Mouse (Mus musculus): ENCODE measurements at regions not wholly inside any gene's neighbourhood (a gene's known extent, or its start where the extent isn't known, plus 50 kb on each side); places are given as distances from the start of the nearest gene placed in this dataset.
A peak's percentile ranks its signal among the peaks of the same experiment; 100 is the strongest.

GRCm38 (mm10) chr4:67589501-67589900 is 762.1 kb downstream of the Tlr4 start:
- ATAC-seq (ENCODE audit: low read depth) (no peak), DNase-seq (ENCODE audit: low spot score) (no peak)
- 80% methylated on average over 1 of the region's 1 CpGs for WGBS
- Histone ChIP-seq H3K4me2 (ENCODE audit: low read depth, low read length) (no peak overlapping the region), H3K4me1 (ENCODE audit: control insufficient read depth, insufficient read depth, low read length) (no peaks in the 10 kb centered on the region), H3K36me3 (ENCODE audit: control insufficient read depth, insufficient read depth, low read length) (no peaks in the 10 kb centered on the region), H3K27ac (replicated peaks; ENCODE audit: low read depth, low read length) (no peak overlapping the region), H3K9me3 (ENCODE audit: control insufficient read depth, low read length) (no peaks in the 10 kb centered on the region), H3K4me3 (ENCODE audit: low read depth, low read length) (no peak overlapping the region), H3K27me3 (replicated peaks; ENCODE audit: control insufficient read depth, insufficient read depth, low read length) (no peaks in the 10 kb centered on the region), H3K9ac (ENCODE audit: low read depth, low read length) (no peak overlapping the region)

GRCm38 (mm10) chr4:67589976-67590727 is 762.8 kb downstream of the Tlr4 start:
- no peaks in the 10 kb centered on the region for H3K4me1 ChIP-seq (ENCODE audit: control insufficient read depth, insufficient read depth, low read length)
- no peak for ATAC-seq (ENCODE audit: low read depth)
- WGBS = 59% methylated on average over 7 of the region's 7 CpGs

GRCm38 (mm10) chr4:67607166-67607565 is 779.8 kb downstream of the Tlr4 start:
- no peak overlapping the region for H3K9ac ChIP-seq (ENCODE audit: low read depth, low read length)
- no peaks in the 10 kb centered on the region for H3K9me3 ChIP-seq (ENCODE audit: control insufficient read depth, low read length)
- ATAC-seq (ENCODE audit: low read depth) (no peak), DNase-seq (ENCODE audit: low spot score) (no peak)
- H3K4me2 ChIP-seq (ENCODE audit: low read depth, low read length) = no peak overlapping the region
- no peak overlapping the region for H3K4me3 ChIP-seq (ENCODE audit: low read depth, low read length)
- no peaks in the 10 kb centered on the region for H3K27me3 ChIP-seq (replicated peaks; ENCODE audit: control insufficient read depth, insufficient read depth, low read length)
- no peak overlapping the region for H3K27ac ChIP-seq (replicated peaks; ENCODE audit: low read depth, low read length)
- no peaks in the 10 kb centered on the region for H3K4me1 ChIP-seq (ENCODE audit: control insufficient read depth, insufficient read depth, low read length)
- no peaks in the 10 kb centered on the region for H3K36me3 ChIP-seq (ENCODE audit: control insufficient read depth, insufficient read depth, low read length)

More at GRCm38 (mm10) chr4:67589976-67590727, 762.8 kb downstream of the Tlr4 start:
- no peak overlapping the region for H3K4me2 ChIP-seq (ENCODE audit: low read depth, low read length)
- no peaks in the 10 kb centered on the region for H3K36me3 ChIP-seq (ENCODE audit: control insufficient read depth, insufficient read depth, low read length)
- peak; percentile 3 for DNase-seq (ENCODE audit: low spot score)
- no peaks in the 10 kb centered on the region for H3K27me3 ChIP-seq (replicated peaks; ENCODE audit: control insufficient read depth, insufficient read depth, low read length)
- H3K27ac ChIP-seq (replicated peaks; ENCODE audit: low read depth, low read length) = no peak overlapping the region
- no peak overlapping the region for H3K4me3 ChIP-seq (ENCODE audit: low read depth, low read length)
- no peak overlapping the region for H3K9ac ChIP-seq (ENCODE audit: low read depth, low read length)
- H3K9me3 ChIP-seq (ENCODE audit: control insufficient read depth, low read length) = no peaks in the 10 kb centered on the region

- H3K4me2 ChIP-seq (ENCODE audit: low read depth, low read length) = no peak overlapping the region
- H3K27ac ChIP-seq (replicated peaks; ENCODE audit: low read depth, low read length) = no peak overlapping the region
- H3K27me3 ChIP-seq (replicated peaks; ENCODE audit: control insufficient read depth, insufficient read depth, low read length) = no peaks in the 10 kb centered on the region
- no peak overlapping the region for H3K4me3 ChIP-seq (ENCODE audit: low read depth, low read length)
- no peaks in the 10 kb centered on the region for H3K36me3 ChIP-seq (ENCODE audit: control insufficient read depth, insufficient read depth, low read length)
- ATAC-seq (ENCODE audit: low read depth) = no peak
- WGBS = 65% methylated on average over 5 of the region's 5 CpGs
- no peaks in the 10 kb centered on the region for H3K4me1 ChIP-seq (ENCODE audit: control insufficient read depth, insufficient read depth, low read length)
- no peak for DNase-seq (ENCODE audit: low spot score)
- no peak overlapping the region for H3K9ac ChIP-seq (ENCODE audit: low read depth, low read length)
- no peaks in the 10 kb centered on the region for H3K9me3 ChIP-seq (ENCODE audit: control insufficient read depth, low read length)
These were observed 787.2 kb downstream of the Tlr4 start for GRCm38 (mm10) chr4:67614486-67615067.

GRCm38 (mm10) chr4:67626641-67627040 is 799.3 kb downstream of the Tlr4 start:
- no peak overlapping the region for H3K9ac ChIP-seq (ENCODE audit: low read depth, low read length)
- H3K4me1 ChIP-seq (ENCODE audit: control insufficient read depth, insufficient read depth, low read length) = no peaks in the 10 kb centered on the region
- H3K27me3 ChIP-seq (replicated peaks; ENCODE audit: control insufficient read depth, insufficient read depth, low read length) = no peaks in the 10 kb centered on the region
- no peak overlapping the region for H3K4me3 ChIP-seq (ENCODE audit: low read depth, low read length)
- no peak overlapping the region for H3K4me2 ChIP-seq (ENCODE audit: low read depth, low read length)
- H3K9me3 ChIP-seq (ENCODE audit: control insufficient read depth, low read length) = no peaks in the 10 kb centered on the region
- H3K27ac ChIP-seq (replicated peaks; ENCODE audit: low read depth, low read length) = no peak overlapping the region
- DNase-seq (ENCODE audit: low spot score) (no peak), ATAC-seq (ENCODE audit: low read depth) (no peak)
- H3K36me3 ChIP-seq (ENCODE audit: control insufficient read depth, insufficient read depth, low read length) = no peaks in the 10 kb centered on the region

- Histone ChIP-seq H3K9ac (ENCODE audit: low read depth, low read length) (no peak overlapping the region), H3K36me3 (ENCODE audit: control insufficient read depth, insufficient read depth, low read length) (no peaks in the 10 kb centered on the region), H3K4me3 (ENCODE audit: low read depth, low read length) (no peak overlapping the region), H3K4me2 (ENCODE audit: low read depth, low read length) (no peak overlapping the region), H3K27ac (replicated peaks; ENCODE audit: low read depth, low read length) (no peak overlapping the region), H3K4me1 (ENCODE audit: control insufficient read depth, insufficient read depth, low read length) (no peaks in the 10 kb centered on the region), H3K27me3 (replicated peaks; ENCODE audit: control insufficient read depth, insufficient read depth, low read length) (no peaks in the 10 kb centered on the region), H3K9me3 (ENCODE audit: control insufficient read depth, low read length) (no peaks in the 10 kb centered on the region)
- 49% methylated on average over 2 of the region's 2 CpGs for WGBS
- no peak for DNase-seq (ENCODE audit: low spot score)
- no peak for ATAC-seq (ENCODE audit: low read depth)
These were observed 818.7 kb downstream of the Tlr4 start for GRCm38 (mm10) chr4:67646090-67646489.

- ATAC-seq (ENCODE audit: low read depth) = 0 out of 2 replicates have a peak, but pooled peaks have one; percentile 26
- WGBS = 47% methylated on average over 3 of the region's 3 CpGs
- H3K4me2 ChIP-seq (ENCODE audit: low read depth, low read length) = no peak overlapping the region
- H3K4me1 ChIP-seq (ENCODE audit: control insufficient read depth, insufficient read depth, low read length) = no peaks in the 10 kb centered on the region
- H3K27me3 ChIP-seq (replicated peaks; ENCODE audit: control insufficient read depth, insufficient read depth, low read length) = no peaks in the 10 kb centered on the region
- H3K36me3 ChIP-seq (ENCODE audit: control insufficient read depth, insufficient read depth, low read length) = no peaks in the 10 kb centered on the region
- peak; percentile 5 for DNase-seq (ENCODE audit: low spot score)
- H3K9me3 ChIP-seq (ENCODE audit: control insufficient read depth, low read length) = no peaks in the 10 kb centered on the region
- H3K9ac ChIP-seq (ENCODE audit: low read depth, low read length) = no peak overlapping the region
- H3K27ac ChIP-seq (replicated peaks; ENCODE audit: low read depth, low read length) = no peak overlapping the region
- no peak overlapping the region for H3K4me3 ChIP-seq (ENCODE audit: low read depth, low read length)
These were observed 834.7 kb downstream of the Tlr4 start for GRCm38 (mm10) chr4:67662122-67662521.

- no peak for ATAC-seq (ENCODE audit: low read depth)
- no peak for DNase-seq (ENCODE audit: low spot score)
- H3K4me2 ChIP-seq (ENCODE audit: low read depth, low read length) = no peak overlapping the region
- 73% methylated on average over 1 of the region's 1 CpGs for WGBS
- no peaks in the 10 kb centered on the region for H3K9me3 ChIP-seq (ENCODE audit: control insufficient read depth, low read length)
- no peak overlapping the region for H3K9ac ChIP-seq (ENCODE audit: low read depth, low read length)
- no peak overlapping the region for H3K4me3 ChIP-seq (ENCODE audit: low read depth, low read length)
- no peaks in the 10 kb centered on the region for H3K36me3 ChIP-seq (ENCODE audit: control insufficient read depth, insufficient read depth, low read length)
- no peaks in the 10 kb centered on the region for H3K27me3 ChIP-seq (replicated peaks; ENCODE audit: control insufficient read depth, insufficient read depth, low read length)
- H3K27ac ChIP-seq (replicated peaks; ENCODE audit: low read depth, low read length) = no peak overlapping the region
- no peaks in the 10 kb centered on the region for H3K4me1 ChIP-seq (ENCODE audit: control insufficient read depth, insufficient read depth, low read length)
These were observed 846.6 kb downstream of the Tlr4 start for GRCm38 (mm10) chr4:67673961-67674360.

GRCm38 (mm10) chr4:67677589-67677988 is 850.2 kb downstream of the Tlr4 start:
- ATAC-seq (ENCODE audit: low read depth) (no peak), DNase-seq (ENCODE audit: low spot score) (no peak)
- Histone ChIP-seq H3K27ac (replicated peaks; ENCODE audit: low read depth, low read length) (no peak overlapping the region), H3K36me3 (ENCODE audit: control insufficient read depth, insufficient read depth, low read length) (no peaks in the 10 kb centered on the region), H3K9ac (ENCODE audit: low read depth, low read length) (no peak overlapping the region), H3K4me1 (ENCODE audit: control insufficient read depth, insufficient read depth, low read length) (no peaks in the 10 kb centered on the region), H3K9me3 (ENCODE audit: control insufficient read depth, low read length) (no peaks in the 10 kb centered on the region), H3K27me3 (replicated peaks; ENCODE audit: control insufficient read depth, insufficient read depth, low read length) (no peaks in the 10 kb centered on the region), H3K4me3 (ENCODE audit: low read depth, low read length) (no peak overlapping the region), H3K4me2 (ENCODE audit: low read depth, low read length) (no peak overlapping the region)
- 90% methylated on average over 1 of the region's 1 CpGs for WGBS

Data from embryonic facial prominence, embryonic 14.5 days (tissue).